Mouse (Mus musculus) spleen, adult 2 months (tissue): Measurements from ENCODE around the gene Hddc2.

Experiments used
- CTCF ChIP-seq: fragments of 200-500 bp; IDR thresholded peaks from 2 replicates; pipeline ENCODE4 v1.5.1; 2011; ENCODE audit warnings: mild to moderate bottlenecking, inconsistent platforms; ENCODE audit not compliant: insufficient read depth, insufficient read length, insufficient replicate concordance; ENCODE audit errors: extremely low read depth
- POLR2A ChIP-seq: fragments of 200-500 bp; IDR thresholded peaks from 2 replicates; pipeline ENCODE4 v1.6.1; 2011; ENCODE audit warnings: low read depth, low read length, inconsistent platforms

GRCm38 (mm10) chr10:31351056-31351455, 37.9 kb downstream of the Hddc2 start:
- TF ChIP-seq CTCF (no peak), POLR2A (no peak)
